Mouse (Mus musculus): ENCODE measurements around the gene Gm16253. TPM values are rescaled to one million over a fixed set of nuclear protein-coding genes. Genes with fewer than 3 reads are reported as not detected.

Gm16253 gene
- polyA plus RNA-seq, 2 experiments: 0.19 to 0.37 TPM

DNA sequence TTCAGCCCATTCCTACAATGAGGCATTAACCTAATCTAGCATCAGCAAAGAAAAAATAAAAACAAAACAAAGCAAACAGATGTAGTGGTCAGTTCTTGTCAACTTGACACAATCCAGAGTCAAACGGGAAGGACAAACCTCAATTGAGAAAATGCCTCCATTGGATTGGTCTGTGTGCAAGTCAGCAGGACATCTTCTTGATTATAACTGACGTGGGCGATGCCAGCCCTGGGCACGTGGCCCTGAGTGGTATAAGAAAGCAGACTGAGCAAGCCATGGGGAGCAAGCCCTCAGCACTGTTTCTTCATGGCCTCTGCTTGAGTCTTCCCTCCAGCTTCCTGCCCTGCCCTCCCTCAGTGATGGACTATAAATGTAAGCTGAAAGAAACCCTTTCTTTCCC lies 29.9 kb upstream of the Gm16253 start:
- Histone ChIP-seq H3K27ac (replicated peaks; ENCODE audit: low read depth, low read length) (no peak overlapping the region), H3K9me3 (ENCODE audit: control insufficient read depth, low read length) (no peaks in the 10 kb centered on the region), H3K27me3 (ENCODE audit: control insufficient read depth, insufficient read depth, low read length) (no peaks in the 10 kb centered on the region), H3K4me2 (replicated peaks; ENCODE audit: low read depth, low read length, severe bottlenecking) (no peak overlapping the region), H3K9ac (ENCODE audit: low read depth, low read length, severe bottlenecking) (no peak overlapping the region), H3K4me3 (replicated peaks; ENCODE audit: low read length) (no peak overlapping the region), H3K36me3 (ENCODE audit: control insufficient read depth, insufficient read depth, low read length) (no peaks in the 10 kb centered on the region), H3K4me1 (ENCODE audit: control insufficient read depth, insufficient read depth, low read length) (no peaks in the 10 kb centered on the region)
- ATAC-seq (ENCODE audit: low FRiP score, low read depth) (no peak), DNase-seq (ENCODE audit: low spot score) (no peak)
- TF ChIP-seq POLR2A (IDR thresholded peaks at IDR 0.05; ENCODE audit: borderline replicate concordance, extremely low read depth, insufficient read depth, insufficient read length): no peak
- 62% methylated on average over 4 of the region's 4 CpGs for WGBS

DNA sequence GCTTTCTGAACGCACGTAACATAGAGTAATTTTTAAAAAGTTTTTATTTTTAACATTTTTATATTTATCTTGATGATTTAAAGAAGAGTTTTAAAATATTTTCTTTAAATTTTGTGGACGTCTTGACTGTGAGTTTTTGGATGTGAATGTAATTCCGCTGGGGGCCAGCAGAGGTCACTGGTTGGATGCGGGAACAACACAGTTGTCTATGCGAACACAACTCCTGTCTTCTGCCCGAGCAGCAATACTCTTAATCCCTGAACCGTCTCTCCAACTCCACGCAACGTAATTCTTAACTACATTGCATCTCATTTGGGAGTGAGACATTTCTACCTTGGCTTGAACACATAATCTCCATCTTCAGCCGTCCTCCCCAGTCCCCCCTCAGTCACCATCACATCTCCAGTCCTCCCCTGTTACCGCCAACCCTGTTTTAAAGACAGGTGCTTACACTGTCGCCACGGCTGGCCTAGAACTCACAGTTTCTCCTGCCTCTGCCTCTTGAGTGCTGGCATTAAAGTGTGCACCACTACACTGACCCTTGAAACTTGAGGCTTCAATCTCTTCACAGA lies 29.3 kb upstream of the Gm16253 start:
- no peak overlapping the region; the same call in 1 of the 2 replicates for H3K4me2 ChIP-seq (replicated peaks; ENCODE audit: low read depth, low read length, severe bottlenecking)
- H3K27me3 ChIP-seq (ENCODE audit: control insufficient read depth, insufficient read depth, low read length): no peaks in the 10 kb centered on the region
- H3K4me1 ChIP-seq (ENCODE audit: control insufficient read depth, insufficient read depth, low read length): no peaks in the 10 kb centered on the region
- no peaks in the 10 kb centered on the region for H3K36me3 ChIP-seq (ENCODE audit: control insufficient read depth, insufficient read depth, low read length)
- peak; percentile 60 for DNase-seq (ENCODE audit: low spot score)
- no peak overlapping the region for H3K9ac ChIP-seq (ENCODE audit: low read depth, low read length, severe bottlenecking)
- TF ChIP-seq POLR2A (IDR thresholded peaks at IDR 0.05; ENCODE audit: borderline replicate concordance, extremely low read depth, insufficient read depth, insufficient read length): no peak
- no peaks in the 10 kb centered on the region for H3K9me3 ChIP-seq (ENCODE audit: control insufficient read depth, low read length)
- WGBS: 7% methylated on average over 14 of the region's 14 CpGs
- ATAC-seq (ENCODE audit: low FRiP score, low read depth): peak; percentile 77; the same call in 1 of the 2 replicates
- H3K27ac ChIP-seq (replicated peaks; ENCODE audit: low read depth, low read length): no peak overlapping the region
- H3K4me3 ChIP-seq (replicated peaks; ENCODE audit: low read length): no peak overlapping the region

DNA sequence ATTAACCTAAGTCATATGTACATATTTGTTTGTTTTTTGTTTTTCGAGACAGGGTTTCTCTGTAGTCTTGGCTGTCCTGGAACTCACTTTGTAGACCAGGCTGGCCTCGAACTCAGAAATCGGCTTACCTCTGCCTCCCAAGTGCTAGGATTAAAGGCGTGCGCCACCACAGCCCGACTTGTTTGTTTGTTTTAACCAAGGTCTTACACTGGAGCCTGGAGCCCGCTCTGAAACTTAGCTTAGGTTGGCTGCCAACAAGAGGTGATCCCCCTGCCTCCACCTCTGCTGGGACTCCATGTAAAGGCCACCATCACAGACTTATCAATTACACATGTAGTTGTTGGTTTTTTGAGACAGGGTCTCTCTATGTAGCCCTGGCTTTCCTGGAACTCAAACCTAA lies 28.0 kb upstream of the Gm16253 start:
- no peaks in the 10 kb centered on the region for H3K36me3 ChIP-seq (ENCODE audit: control insufficient read depth, insufficient read depth, low read length)
- 81% methylated on average over 7 of the region's 7 CpGs for WGBS
- no peak for ATAC-seq (ENCODE audit: low FRiP score, low read depth)
- H3K9me3 ChIP-seq (ENCODE audit: control insufficient read depth, low read length): no peaks in the 10 kb centered on the region
- H3K27ac ChIP-seq (replicated peaks; ENCODE audit: low read depth, low read length): no peak overlapping the region
- no peak overlapping the region for H3K9ac ChIP-seq (ENCODE audit: low read depth, low read length, severe bottlenecking)
- no peak overlapping the region for H3K4me3 ChIP-seq (replicated peaks; ENCODE audit: low read length)
- DNase-seq (ENCODE audit: low spot score): no peak
- no peaks in the 10 kb centered on the region for H3K27me3 ChIP-seq (ENCODE audit: control insufficient read depth, insufficient read depth, low read length)
- no peaks in the 10 kb centered on the region for H3K4me1 ChIP-seq (ENCODE audit: control insufficient read depth, insufficient read depth, low read length)
- H3K4me2 ChIP-seq (replicated peaks; ENCODE audit: low read depth, low read length, severe bottlenecking): no peak overlapping the region
- TF ChIP-seq POLR2A (IDR thresholded peaks at IDR 0.05; ENCODE audit: borderline replicate concordance, extremely low read depth, insufficient read depth, insufficient read length): no peak

DNA sequence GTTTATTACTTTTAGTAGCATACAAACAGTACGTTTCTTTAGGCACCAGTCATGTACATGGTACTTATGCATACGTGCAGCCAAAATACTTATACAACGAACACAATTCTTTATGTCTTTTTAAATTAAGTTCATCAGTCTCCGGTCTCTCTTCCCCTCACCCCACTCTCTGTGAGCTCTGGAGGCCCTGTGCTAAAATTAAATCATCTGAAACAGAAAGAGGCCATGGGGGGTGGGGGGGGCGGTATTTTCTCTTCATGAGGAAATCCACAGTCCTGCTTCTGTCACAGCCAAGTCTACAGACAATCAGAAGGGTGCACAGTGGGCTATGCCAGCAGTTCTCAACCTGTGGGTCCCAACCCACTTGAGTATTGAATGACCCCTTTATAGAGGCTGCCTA lies 27.4 kb upstream of the Gm16253 start:
- ATAC-seq (ENCODE audit: low FRiP score, low read depth) (no peak), DNase-seq (ENCODE audit: low spot score) (no peak)
- H3K4me1 ChIP-seq (ENCODE audit: control insufficient read depth, insufficient read depth, low read length): no peaks in the 10 kb centered on the region
- no peak overlapping the region for H3K4me3 ChIP-seq (replicated peaks; ENCODE audit: low read length)
- no peak overlapping the region for H3K27ac ChIP-seq (replicated peaks; ENCODE audit: low read depth, low read length)
- H3K27me3 ChIP-seq (ENCODE audit: control insufficient read depth, insufficient read depth, low read length): no peaks in the 10 kb centered on the region
- H3K9me3 ChIP-seq (ENCODE audit: control insufficient read depth, low read length): no peaks in the 10 kb centered on the region
- 84% methylated on average over 5 of the region's 5 CpGs for WGBS
- no peaks in the 10 kb centered on the region for H3K36me3 ChIP-seq (ENCODE audit: control insufficient read depth, insufficient read depth, low read length)
- TF ChIP-seq POLR2A (IDR thresholded peaks at IDR 0.05; ENCODE audit: borderline replicate concordance, extremely low read depth, insufficient read depth, insufficient read length): no peak
- no peak overlapping the region for H3K9ac ChIP-seq (ENCODE audit: low read depth, low read length, severe bottlenecking)
- no peak overlapping the region for H3K4me2 ChIP-seq (replicated peaks; ENCODE audit: low read depth, low read length, severe bottlenecking)

DNA sequence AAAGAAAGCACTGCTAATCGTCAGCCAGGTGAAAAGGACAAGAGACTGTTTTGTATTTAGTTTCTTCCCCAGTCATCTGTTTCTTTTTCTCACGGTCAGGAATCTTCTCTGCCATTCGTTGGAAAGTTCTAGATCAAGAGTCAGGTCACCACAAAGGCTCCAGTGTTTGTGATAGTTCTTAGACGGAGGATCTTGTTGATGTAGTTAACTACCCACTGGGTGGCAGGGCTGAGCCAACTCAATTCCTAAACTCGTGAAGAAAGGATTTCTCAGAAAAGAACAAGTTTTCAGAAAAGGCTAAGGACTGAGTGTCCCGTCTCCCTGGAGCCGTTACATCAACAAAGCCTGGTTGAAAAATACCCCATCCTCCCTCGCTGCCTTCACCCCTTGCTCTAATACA lies 25.6 kb upstream of the Gm16253 start:
- WGBS: 18% methylated on average over 8 of the region's 8 CpGs
- H3K4me2 ChIP-seq (replicated peaks; ENCODE audit: low read depth, low read length, severe bottlenecking): no peak overlapping the region
- no peak for TF ChIP-seq POLR2A (IDR thresholded peaks at IDR 0.05; ENCODE audit: borderline replicate concordance, extremely low read depth, insufficient read depth, insufficient read length)
- H3K27ac ChIP-seq (replicated peaks; ENCODE audit: low read depth, low read length): no peak overlapping the region
- H3K9ac ChIP-seq (ENCODE audit: low read depth, low read length, severe bottlenecking): peak overlapping the region; percentile 9; the same call in 1 of the 2 replicates
- peak; percentile 78 for DNase-seq (ENCODE audit: low spot score)
- no peak overlapping the region for H3K4me3 ChIP-seq (replicated peaks; ENCODE audit: low read length)
- ATAC-seq (ENCODE audit: low FRiP score, low read depth): no peak
- H3K9me3 ChIP-seq (ENCODE audit: control insufficient read depth, low read length): no peaks in the 10 kb centered on the region
- no peaks in the 10 kb centered on the region for H3K36me3 ChIP-seq (ENCODE audit: control insufficient read depth, insufficient read depth, low read length)
- H3K4me1 ChIP-seq (ENCODE audit: control insufficient read depth, insufficient read depth, low read length): peaks cover 11% of the 10 kb centered on the region
- no peaks in the 10 kb centered on the region for H3K27me3 ChIP-seq (ENCODE audit: control insufficient read depth, insufficient read depth, low read length)
